Mouse (Mus musculus) monocyte, adult 2 months (primary cell): ENCODE measurements around the gene Sptan1.
"Not testable (repeated sequence)": the region's sequence is repeated elsewhere in the genome, so short reads cannot be mapped to it uniquely, and the experiment has no call there.

Source experiments
- DNase-seq, 2 experiments: peaks; one replicate each; pipeline ENCODE4 v3.0.0; 2022; ENCODE audit warnings: low spot score in 2 of 2, low read depth in 1 of 2

Sptan1 gene

DNA sequence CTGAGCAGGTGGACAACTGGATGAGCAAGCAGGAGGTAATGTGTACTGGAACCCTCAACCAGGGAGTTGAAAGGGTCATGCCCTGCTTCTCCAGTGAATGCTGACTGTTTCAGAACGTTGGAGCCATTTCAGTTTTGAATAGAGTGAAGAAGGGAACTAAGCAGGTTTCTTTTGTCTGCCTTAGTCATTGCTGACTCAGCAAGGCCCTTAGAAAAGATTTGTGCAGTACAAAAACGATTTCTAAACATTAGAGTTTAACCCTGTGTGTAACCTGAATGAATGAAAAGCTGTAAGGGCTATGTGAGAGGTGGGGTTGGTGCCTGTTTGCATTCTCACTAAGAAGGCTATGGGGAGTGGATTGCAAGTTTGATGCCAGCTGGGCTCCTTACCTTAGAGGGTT, 26.6 kb downstream of the Sptan1 start:
- DNase-seq: no peak

DNA sequence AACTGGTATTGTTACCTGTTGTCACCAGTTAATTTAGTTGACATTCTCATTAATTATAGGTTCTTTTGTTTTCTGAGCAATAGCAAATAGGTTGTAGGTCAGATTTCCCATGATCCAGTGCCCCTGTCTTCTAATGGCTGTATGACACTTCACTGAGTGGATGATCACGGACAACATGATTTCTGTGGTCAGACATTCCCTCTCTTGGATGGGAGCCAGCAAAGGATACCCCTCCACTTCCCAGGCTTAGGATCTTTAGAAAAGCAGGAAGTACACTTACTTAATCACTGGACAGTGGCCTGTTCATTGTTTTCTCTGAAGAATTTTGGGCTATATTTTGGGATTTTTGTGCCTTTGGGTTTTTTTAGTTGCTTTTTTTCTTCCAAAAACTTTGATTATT, 43.7 kb downstream of the Sptan1 start:
- DNase-seq: no peak

DNA sequence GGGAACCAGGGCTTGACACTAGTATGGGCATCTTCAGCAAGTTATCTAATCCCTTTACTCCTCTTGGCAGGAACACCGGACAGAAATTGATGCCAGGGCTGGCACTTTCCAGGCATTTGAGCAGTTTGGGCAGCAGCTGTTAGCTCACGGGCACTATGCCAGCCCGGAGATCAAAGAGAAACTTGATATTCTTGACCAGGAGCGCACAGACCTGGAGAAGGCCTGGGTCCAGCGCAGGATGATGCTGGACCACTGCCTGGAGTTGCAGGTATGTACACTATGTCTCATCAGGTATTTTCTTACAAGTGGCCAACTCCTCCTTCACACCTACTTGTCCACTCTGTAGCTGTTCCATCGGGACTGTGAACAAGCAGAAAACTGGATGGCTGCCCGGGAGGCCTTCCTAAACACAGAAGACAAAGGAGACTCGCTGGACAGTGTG, 45.5 kb downstream of the Sptan1 start:
- no peak for DNase-seq

DNA sequence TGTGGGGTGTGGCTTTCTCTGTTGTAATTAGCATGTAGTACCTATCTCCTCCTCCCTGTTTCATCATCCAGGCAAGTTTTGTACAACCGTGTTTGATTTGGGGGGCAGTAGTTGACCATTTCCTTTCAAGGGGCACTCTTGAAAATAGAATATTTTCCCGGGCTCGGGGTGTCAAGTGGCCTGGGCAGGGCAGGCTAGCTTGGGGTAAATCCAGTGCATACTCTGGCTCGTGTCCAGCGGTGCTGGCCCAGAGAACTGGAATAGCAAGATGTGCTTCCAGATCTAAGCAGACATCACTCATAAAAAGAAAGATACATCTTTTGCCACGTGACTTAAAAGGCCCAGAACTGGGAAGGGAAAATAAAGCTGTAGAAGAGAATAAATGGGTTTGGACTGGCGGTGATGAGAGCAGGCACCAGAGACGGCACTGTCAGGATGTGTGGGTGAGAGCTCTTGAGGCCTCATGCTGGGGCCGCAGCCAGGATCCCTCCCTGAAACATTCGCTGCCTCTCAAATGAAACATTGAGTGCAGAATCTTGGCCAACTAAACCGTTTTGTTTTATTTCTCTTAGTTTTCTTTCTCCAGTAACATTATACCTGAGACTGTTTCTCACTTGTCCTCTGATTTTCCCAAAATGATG, 49.1 kb downstream of the Sptan1 start:
- no peak for DNase-seq

DNA sequence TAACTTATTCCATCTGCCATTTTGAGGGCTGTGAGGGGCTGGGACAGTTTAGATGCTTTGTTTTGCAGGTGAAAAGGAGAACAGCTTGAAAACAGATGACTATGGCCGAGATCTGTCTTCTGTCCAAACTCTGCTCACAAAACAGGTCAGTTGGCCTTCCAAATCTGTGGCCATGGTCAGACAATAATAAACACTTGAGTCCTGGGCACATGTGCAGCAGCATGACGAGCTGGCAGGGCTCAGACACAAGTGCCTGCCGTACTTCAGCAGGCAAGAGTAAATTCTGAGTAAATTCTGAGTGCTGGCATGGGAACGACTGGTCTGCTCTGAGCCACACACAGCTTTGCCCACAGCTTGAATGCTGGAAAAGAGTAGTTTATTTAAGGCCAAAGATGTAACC, 60.1 kb downstream of the Sptan1 start:
- no peak for DNase-seq

DNA sequence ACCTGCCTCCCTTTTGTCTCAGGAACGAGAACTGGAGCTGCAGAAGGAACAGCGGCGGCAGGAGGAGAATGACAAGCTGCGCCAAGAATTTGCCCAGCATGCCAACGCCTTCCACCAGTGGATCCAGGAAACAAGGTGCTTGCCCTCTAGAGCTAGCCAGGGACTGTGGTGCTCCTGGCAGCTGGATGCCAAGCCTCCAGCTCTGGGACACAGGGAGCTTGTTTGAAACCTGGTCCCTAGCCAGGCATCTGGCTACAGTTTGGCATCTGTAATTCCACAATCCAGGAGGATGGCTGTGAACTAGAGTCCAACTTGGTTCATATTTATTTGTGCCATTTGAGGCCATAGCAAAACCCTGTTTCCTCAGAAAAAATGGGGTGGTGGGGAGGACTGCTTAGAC, 61.6 kb downstream of the Sptan1 start:
- DNase-seq: no peak

DNA sequence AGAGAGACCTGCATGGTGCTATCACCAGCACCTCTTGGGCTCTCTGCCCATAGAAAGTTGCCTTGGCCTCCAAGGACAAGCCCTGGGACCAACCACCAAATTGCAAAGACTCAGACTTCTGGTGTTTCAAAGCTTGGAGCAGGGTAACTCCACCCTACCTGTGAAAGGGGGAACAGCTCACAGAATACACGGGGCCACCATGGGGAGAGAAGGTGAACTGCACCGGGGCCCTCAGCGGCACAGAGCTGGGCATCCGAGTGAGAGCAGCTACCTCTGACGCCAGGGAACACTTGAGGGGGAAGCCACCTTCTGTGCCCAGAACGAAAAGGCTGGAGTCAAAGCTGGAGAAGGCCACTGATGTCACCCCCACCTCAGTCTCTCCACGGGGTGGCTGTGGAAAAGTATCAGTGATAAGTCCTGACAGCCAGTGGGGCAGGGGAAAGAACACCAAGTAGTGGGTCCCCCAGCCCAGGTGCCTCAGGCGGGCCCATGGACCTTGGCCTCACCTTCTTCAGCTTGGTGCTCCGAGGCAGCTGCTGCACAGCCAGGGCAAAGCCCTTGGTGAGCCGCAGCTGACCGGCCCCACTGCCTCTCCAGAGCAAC, 67.0 kb downstream of the Sptan1 start:
- no peak for DNase-seq

DNA sequence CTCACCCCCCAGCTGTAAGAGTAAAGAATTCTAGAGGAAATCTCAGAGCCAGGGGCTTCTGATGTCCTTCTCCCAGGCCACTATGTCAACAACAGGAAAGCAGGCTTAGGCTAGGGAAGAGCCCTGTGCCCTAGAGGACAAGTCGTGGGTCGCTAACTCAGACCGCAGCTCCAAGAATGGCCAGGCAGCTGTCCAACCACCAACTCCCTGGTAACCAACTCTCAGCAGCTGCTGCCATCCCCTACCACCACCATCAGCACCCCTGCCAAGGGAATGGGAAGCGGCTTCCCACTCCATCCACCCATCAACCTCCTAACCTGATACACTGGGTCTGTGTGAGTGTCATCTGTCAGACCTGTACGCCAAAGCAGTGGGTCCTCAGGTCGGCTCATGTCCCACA, 67.6 kb downstream of the Sptan1 start:
- no peak for DNase-seq

DNA sequence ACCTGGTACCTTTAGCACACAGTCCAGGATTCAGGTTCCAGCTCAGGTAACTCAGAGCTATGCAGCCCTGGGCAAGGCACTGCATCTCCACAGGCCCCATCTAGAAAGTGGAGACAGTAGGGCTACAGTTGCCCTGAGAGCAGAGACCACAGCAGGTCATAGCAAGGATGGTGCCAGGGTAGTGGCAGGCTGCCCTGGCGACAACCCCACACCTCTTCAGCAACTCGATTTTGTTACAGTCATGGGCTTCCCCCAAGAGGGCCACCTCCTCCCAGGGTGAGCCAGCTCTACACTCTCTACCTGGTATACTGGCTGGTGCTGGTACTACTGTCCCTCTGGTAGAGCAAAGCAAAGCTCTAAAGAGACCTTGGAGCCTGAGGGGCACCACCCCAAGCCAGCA, 72.4 kb downstream of the Sptan1 start:
- no peak for DNase-seq

DNA sequence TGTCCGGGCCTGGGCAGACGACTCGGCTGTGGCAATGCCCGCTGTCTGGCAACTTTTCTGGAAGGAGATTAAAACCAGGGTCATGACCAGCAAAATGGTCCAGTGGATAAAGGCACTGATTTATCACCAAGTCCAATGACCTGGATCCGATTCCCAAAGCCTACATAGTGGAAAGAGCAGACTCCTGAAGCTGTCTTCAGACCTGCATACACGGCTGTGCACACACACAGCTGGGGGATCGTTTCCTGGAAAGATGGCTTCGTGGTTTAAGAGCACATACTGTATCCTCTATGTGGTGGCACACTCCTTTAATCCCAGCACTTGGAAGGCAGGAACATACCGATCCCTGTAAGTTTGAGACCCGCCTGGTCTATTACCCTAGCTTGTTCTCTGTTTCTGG, 73.0 kb downstream of the Sptan1 start:
- no peak for DNase-seq

DNA sequence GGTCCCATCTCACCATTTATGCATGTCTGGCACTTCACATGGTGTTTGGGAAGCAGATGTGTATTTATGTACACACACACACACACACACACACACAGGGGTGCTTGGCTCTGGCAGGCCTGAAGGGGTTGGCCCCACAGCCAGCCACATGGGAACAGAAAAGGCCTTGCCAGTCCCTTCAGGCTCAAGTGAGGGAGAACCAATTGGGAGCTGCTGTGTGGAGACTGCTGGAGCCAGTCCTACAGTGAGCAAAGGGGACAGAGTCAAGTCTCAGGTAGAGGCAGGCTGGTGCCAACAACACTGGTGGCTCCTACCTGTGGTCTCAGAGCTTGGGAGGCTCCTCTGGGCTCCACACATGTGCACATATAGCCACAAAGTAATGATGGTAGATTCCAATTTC, 74.3 kb downstream of the Sptan1 start:
- no peak for DNase-seq

DNA sequence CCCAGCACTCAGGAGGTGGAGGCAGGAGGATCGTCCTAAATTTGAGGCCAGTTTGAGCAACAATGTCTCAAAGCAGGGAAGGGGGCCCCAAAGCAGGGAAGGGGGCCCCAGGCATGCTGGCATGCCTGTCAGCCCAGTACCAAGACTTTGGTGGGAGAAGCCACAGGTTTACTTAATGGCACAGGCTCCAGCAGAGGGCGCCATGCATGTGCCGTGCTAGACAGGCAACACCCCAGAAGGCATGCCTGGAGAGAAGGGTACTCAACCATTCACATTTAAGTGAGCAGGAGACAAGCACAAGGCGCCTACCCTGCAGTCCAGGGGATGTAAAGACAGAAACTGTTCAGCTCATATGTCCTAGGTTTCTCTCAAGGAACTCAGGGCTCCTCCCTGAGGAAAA, 77.1 kb downstream of the Sptan1 start:
- peak in 1 of 2 experiments; percentile 58 for DNase-seq

DNA sequence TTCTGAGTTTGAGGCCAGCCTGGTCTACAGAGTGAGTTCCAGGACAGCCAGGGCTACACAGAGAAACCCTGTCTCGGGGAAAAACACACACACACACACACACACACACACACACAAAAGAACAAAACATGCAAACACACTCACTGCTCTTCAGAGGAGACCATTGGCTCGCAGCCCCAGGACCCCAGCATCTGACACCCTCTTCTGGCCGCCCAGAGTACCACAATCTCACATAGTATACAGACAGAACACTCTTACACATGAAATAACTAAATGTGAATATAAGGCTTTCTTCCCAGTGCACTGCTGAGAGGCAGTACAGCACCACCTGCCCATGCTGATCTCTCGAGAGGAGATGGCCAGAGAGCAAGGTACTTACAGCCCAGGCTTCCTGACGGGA, 79.2 kb downstream of the Sptan1 start:
- DNase-seq: no peak

DNA sequence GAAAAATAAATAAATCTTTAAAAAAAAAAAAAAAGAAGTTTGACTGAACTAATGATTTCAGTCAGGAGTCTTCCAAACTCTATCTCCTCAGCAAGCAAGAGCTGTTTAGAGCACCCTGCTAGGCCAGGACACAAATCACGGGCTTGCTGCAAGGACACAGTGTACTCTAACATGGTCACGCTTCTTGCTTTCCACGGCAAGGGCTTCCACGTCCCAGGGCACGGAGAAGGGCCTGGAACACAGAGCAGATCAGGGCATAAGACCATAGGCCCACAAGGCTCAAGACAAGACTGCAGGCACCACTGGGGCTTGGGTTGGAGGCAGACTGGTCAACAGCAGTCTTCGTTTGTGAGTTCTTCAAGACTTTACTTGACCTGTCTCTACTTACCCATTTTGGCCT, 81.8 kb downstream of the Sptan1 start:
- DNase-seq: no peak

DNA sequence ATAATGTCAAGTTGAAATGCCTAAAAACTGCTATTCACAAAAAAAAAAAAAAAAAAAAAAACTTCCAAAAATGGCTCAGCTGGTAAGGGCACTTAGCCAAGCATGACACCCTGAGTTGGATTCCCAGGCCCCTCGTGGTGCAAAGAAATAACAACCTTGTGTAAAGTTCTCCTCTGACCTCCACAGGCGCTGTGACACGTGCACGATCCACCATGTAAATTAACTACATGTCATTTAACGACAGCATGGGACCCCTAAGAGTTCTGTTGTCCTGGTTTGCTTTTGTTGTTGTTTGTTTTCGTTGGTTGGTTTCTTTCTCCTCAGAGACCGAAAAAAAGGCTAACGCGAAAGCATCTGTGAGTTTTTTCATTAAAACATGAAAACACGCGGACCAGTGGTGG, 82.7 kb downstream of the Sptan1 start:
- no peak for DNase-seq

DNA sequence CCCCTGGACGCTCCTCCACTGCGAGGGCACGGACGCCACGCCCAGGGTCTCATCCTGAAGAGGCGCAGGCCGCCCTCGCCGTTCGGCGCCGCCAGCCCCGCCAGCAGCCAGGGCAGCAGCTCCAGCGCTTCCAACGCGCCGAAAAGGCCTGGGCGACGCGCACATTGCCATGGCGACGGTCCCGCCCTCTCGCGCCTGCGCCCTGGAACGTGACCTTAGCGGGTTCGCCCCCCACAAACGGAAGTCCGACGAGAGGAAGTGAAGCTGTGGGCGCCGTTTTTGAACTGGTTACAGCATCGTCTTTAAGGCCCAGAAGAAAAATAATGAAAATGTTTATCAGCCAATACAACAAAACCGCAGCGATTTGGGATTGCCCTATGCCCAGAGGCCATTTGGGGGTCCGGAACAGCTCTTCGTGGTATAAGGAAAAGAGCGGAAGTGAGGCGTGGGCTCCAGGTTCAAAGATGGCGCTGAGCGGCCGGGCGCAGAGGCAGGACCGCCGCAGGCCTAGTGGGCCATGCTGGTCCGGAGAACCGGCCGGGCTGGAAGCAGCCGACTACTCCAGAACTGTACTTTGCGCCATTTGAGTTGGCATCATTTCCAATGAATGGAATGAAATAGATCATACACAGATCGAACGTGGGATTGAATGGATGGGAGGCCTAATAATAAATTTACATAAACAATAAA, 83.5 kb downstream of the Sptan1 start, which contains the start of gene Wdr34:
Gene Wdr34 (minus strand): TSS at position 183 of the 690 bp plus-strand sequence.
- peak; percentile 92 to 96 for DNase-seq

DNA sequence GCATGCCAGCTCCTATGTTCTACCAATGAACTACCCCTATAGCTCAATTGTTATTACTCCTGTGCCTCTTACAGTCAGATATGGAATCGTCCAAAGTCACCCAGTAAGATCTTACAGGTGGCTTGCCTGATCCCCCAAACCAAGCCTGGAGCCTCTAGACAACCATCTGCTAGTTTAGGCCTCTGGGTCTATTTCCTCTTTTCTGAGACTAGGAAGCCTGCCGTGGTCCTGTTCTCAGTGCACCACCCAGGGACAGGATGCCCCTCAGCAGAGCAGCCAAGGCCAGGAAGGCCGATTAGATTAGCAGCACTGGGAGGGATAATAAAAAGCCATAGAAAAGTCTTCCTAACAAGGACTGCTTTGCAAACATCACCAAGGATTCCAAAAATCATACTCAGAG, 84.5 kb downstream of the Sptan1 start:
- no peak for DNase-seq

DNA sequence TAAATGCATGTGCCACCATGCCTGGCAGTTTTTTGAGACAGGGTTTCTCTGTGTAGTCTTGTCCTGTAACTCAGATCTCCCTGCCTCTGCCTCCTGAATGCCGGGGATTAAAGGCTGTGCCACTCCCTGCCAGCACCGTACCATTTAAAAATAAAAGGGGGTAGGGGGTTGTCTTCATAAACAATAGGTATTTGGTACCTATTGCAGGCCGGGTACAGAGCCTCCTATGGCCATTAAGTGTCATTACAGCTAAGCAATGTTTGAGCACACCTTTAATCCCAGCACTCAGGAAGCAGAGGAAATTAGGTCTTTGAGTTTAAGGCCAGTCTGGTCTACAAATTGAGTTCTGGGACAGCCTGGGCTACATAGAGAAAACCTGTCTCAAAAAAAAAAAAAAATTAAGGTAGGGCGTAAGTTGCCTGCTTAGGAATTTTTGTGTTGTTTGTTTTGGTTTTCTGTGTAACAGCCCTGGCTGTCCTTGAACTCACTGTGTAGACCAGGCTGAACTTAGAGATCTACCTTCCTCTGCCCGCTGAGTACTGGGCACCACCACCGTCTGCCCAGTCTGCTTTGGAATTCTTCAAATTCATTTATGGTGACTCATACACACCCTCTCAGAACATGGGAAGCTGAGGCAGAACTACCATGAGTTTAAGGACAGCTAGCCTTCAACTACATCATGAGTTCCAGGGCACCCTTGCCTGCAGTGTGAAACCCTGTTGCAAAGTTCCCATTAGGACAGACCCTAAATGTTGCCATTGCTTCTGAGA, 86.8 kb downstream of the Sptan1 start:
- no peak for DNase-seq

DNA sequence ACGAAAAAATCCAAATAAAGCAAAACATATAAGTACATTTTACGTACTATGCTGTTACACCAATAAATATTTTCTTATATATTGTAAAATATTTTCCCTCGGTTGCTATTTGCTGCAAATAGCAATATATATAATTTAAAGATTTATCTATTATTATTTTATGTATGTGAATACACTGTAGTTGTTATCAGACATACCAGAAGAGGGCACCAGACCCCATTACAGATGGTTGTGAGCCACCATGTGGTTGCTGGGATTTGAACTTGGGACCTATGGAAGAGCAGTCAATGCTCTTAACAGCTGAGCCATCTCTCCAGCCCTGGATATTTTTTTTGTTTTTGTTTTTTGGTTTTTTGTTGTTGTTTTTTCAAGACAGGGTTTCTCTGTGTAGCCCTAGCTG, 90.0 kb downstream of the Sptan1 start:
- DNase-seq: not testable (repeated sequence)

DNA sequence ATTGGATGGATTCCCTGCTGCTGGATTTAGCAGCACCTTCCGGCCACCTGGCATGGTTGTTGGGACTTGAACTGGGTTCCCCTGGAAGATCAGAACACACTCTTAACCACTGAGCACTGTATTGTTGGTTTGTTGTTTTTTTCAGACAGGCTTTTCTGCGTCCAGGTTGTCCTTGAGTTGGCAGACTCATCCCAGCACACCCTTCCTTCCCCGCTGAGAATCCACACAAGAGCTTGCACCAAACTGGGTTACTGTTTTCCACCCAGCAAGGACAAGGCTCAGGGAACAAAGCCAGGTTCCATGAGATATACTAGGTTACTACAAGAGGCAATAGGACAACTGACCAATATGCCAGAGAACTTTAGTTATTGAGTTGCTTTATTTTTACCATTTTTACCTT, 91.4 kb downstream of the Sptan1 start:
- DNase-seq: no peak

DNA sequence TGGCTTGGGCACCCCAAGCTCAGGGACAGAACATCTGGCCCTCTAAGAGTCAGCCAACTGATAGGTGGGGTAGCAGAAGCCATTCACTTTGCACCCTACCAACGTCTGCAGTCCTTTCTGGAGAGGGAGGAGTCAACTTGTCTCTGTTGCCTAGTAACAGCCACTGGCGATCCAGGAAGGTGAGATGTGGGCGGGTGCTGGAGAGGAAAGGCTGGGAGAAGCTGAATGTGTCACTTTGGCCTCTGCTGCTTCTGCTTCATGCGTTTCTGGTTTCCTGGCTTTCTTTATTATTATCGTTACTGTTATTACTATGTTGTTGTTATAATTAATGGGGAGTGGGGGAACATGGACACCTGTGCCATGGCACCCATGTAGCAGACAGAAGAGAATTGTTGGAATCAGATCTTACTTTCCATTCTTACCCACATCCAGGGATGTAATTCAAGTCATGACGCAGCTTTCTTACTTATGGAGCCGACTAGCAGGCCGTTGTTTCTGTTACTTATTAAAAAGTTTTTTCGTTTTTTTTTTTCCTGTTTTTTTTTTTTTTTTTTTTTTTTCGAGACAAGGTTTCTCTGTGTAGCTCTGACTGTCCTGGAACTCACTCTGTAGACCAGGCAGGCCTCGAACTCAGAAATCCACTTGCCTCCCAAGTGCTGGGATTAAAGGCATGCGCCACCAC, 92.0 kb downstream of the Sptan1 start, which contains the start of gene Set:
Gene Set (plus strand): TSS at position 156 of the 682 bp plus-strand sequence.
- no peak for DNase-seq
